In the genomic region with DNA sequence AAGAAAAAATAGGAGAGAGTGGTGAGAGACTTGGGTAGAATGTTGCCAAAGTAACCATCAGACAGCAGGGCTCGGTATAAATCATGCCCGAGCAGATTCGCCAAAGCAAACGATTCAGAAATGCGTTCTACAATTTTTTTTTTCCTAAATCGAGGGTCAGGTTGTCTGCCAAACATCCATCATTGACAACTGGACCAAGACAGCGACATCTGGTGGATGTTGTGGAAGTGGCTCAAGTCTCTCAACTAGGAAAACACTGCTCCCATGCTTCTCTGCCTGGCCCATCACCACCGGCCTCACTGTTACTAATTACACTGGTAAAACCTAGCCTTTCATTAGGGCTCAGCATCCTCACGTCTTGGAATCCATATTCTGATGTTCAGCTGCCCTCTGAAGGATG, we compare ENCODE assay signal across 9 mouse cellular contexts. TPM values are rescaled to one million over a fixed set of nuclear protein-coding genes. Genes with fewer than 3 reads are reported as not detected.
DNase-seq lines count a peak whose midpoint lies in the region; ATAC-seq and TF ChIP-seq lines count a peak whose summit lies in the region.
"Had no signal": no experiment of that assay in that cellular context is flagged by ENCODE, and none has a peak within 500 bp of the region (broad histone marks: within the 10 kb centered on the region; RNA-seq: fewer than 3 reads in every experiment).

No protein-coding gene starts in this region.

- H3K4me3 ChIP-seq in embryonic fibroblast, embryonic 13.5 days (ENCODE audit: insufficient read depth, low read length) = no peak overlapping the region
- no peak overlapping the region for H3K4me3 ChIP-seq in hindbrain, embryonic 13.5 days
- no peak overlapping the region for H3K4me3 ChIP-seq in limb, embryonic 11.5 days (ENCODE audit: low read depth, low read length)
- H3K4me3 ChIP-seq in neural tube, embryonic 14.5 days (ENCODE audit: low read depth, low read length) = 0 out of 2 replicates have a peak overlapping the region, but pooled peaks have one; percentile 9
- no peak overlapping the region for H3K4me3 ChIP-seq in thymus, adult 2 months (ENCODE audit: control insufficient read depth, insufficient read depth, low read length)

- H3K9ac ChIP-seq in hindbrain, embryonic 13.5 days = no peak overlapping the region
- H3K9ac ChIP-seq in limb, embryonic 11.5 days (ENCODE audit: low read length) = no peak overlapping the region
- no peak overlapping the region for H3K9ac ChIP-seq in neural tube, embryonic 14.5 days (replicated peaks; ENCODE audit: low read depth, low read length)

- 8% methylated on average over 9 of the region's 9 CpGs for WGBS in hindbrain, embryonic 13.5 days
- whole genome bisulfite sequencing in limb, embryonic 11.5 days = 7% methylated on average over 9 of the region's 9 CpGs
- WGBS in neural tube, embryonic 14.5 days = 2% methylated on average over 9 of the region's 9 CpGs
- WGBS in thymus, adult 2 months = 9% methylated on average over 9 of the region's 9 CpGs

- H3K27ac ChIP-seq in embryonic fibroblast, embryonic 13.5 days (ENCODE audit: insufficient read depth, low read length) = no peak overlapping the region
- H3K27ac ChIP-seq in hindbrain, embryonic 13.5 days = no peak overlapping the region
- H3K27ac ChIP-seq in limb, embryonic 11.5 days (replicated peaks; ENCODE audit: low read depth, low read length) = no peak overlapping the region
- no peak overlapping the region for H3K27ac ChIP-seq in neural tube, embryonic 14.5 days (ENCODE audit: low read depth, low read length)
- no peak overlapping the region for H3K27ac ChIP-seq in thymus, adult 2 months (ENCODE audit: control insufficient read depth, insufficient read depth, low read length)

- no peaks in the 10 kb centered on the region for H3K9me3 ChIP-seq in hindbrain, embryonic 13.5 days
- H3K9me3 ChIP-seq in limb, embryonic 11.5 days (ENCODE audit: control insufficient read depth, low read length) = no peaks in the 10 kb centered on the region
- H3K9me3 ChIP-seq in neural tube, embryonic 14.5 days (ENCODE audit: control insufficient read depth, low read length) = no peaks in the 10 kb centered on the region

- TF ChIP-seq CTCF in embryonic fibroblast, embryonic 13.5 days (IDR thresholded peaks at IDR 0.05; ENCODE audit: borderline replicate concordance, insufficient read depth, low read length) = peak; percentile 37; the same call in 1 of the 2 replicates
- TF ChIP-seq CTCF in thymus, adult 2 months (IDR thresholded peaks at IDR 0.05; ENCODE audit: borderline replicate concordance, control insufficient read depth, extremely low read depth, insufficient read depth, low read length, poor library complexity) = no peak

- no peak for TF ChIP-seq POLR2A in embryonic fibroblast, embryonic 13.5 days (IDR thresholded peaks at IDR 0.05; ENCODE audit: low read depth, low read length)
- no peak for TF ChIP-seq POLR2A in thymus, adult 2 months (IDR thresholded peaks at IDR 0.05; ENCODE audit: control insufficient read depth, extremely low read depth, insufficient read depth, low read length, poor library complexity)

- 0 out of 2 replicates have a peak, but pooled peaks cover 5% of the 10 kb centered on the region for H3K27me3 ChIP-seq in hindbrain, embryonic 13.5 days
- no peaks in the 10 kb centered on the region for H3K27me3 ChIP-seq in limb, embryonic 11.5 days (ENCODE audit: control insufficient read depth, insufficient read depth, low read length)
- no peaks in the 10 kb centered on the region for H3K27me3 ChIP-seq in neural tube, embryonic 14.5 days (ENCODE audit: control insufficient read depth, insufficient read depth, low read length)
- H3K27me3 ChIP-seq in thymus, adult 2 months (ENCODE audit: control insufficient read depth, insufficient read depth, low read length) = no peaks in the 10 kb centered on the region

- ATAC-seq in hindbrain, embryonic 13.5 days (ENCODE audit: low FRiP score) = no peak
- ATAC-seq in limb, embryonic 11.5 days (ENCODE audit: insufficient number of reproducible peaks, low FRiP score, low TSS enrichment, low read depth) = no peak
- no peak for ATAC-seq in neural tube, embryonic 14.5 days (ENCODE audit: low read depth)

- H3K4me2 ChIP-seq in hindbrain, embryonic 13.5 days = peak overlapping the region; percentile 24
- H3K4me2 ChIP-seq in limb, embryonic 11.5 days (ENCODE audit: low read depth, severe bottlenecking) = no peak overlapping the region
- peak overlapping the region; percentile 23; the same call in 1 of the 2 replicates for H3K4me2 ChIP-seq in neural tube, embryonic 14.5 days (ENCODE audit: low read depth, low read length)

- no peaks in the 10 kb centered on the region for H3K4me1 ChIP-seq in embryonic fibroblast, embryonic 13.5 days (ENCODE audit: control insufficient read depth, insufficient read depth, low read length)
- peaks cover 17% of the 10 kb centered on the region for H3K4me1 ChIP-seq in hindbrain, embryonic 13.5 days (replicated peaks)
- H3K4me1 ChIP-seq in limb, embryonic 11.5 days (ENCODE audit: control insufficient read depth, insufficient read depth, low read length) = peaks cover 5% of the 10 kb centered on the region; the same call in 1 of the 2 replicates
- H3K4me1 ChIP-seq in neural tube, embryonic 14.5 days (ENCODE audit: control insufficient read depth, insufficient read depth, low read length) = 0 out of 2 replicates have a peak, but pooled peaks cover 6% of the 10 kb centered on the region
- peaks cover 9% of the 10 kb centered on the region for H3K4me1 ChIP-seq in thymus, adult 2 months (replicated peaks; ENCODE audit: control insufficient read depth, insufficient read depth, low read length)

- no peaks in the 10 kb centered on the region for H3K36me3 ChIP-seq in hindbrain, embryonic 13.5 days
- no peaks in the 10 kb centered on the region for H3K36me3 ChIP-seq in limb, embryonic 11.5 days (ENCODE audit: control insufficient read depth, insufficient read depth, low read length)
- no peaks in the 10 kb centered on the region for H3K36me3 ChIP-seq in neural tube, embryonic 14.5 days (ENCODE audit: control insufficient read depth, insufficient read depth, low read length)
- no peaks in the 10 kb centered on the region for H3K36me3 ChIP-seq in thymus, adult 2 months (ENCODE audit: control insufficient read depth, insufficient read depth, low read length)

- peak; percentile 59 for DNase-seq in right cerebral cortex, adult 18-20 months
- no peak for DNase-seq in right cerebral cortex, postnatal 25 days
- DNase-seq in adrenal gland, postnatal 25 days = peak; percentile 32
- peak; percentile 65 for DNase-seq in limb, embryonic 11.5 days (ENCODE audit: low spot score)
- DNase-seq in thymus, adult 2 months = no peak

RNA-seq across cellular contexts. Expression of gene Dixdc1, which starts 4.3 kb away (rescaled TPM):
- total RNA-seq in adrenal gland, postnatal 25 days (2021) = 8.1 and 8.4 TPM in 2 replicates
- 10.9 and 11.1 TPM in 2 replicates for polyA plus RNA-seq in embryonic fibroblast, embryonic 13.5 days (2011; ENCODE audit: insufficient read length, low read depth, missing spikeins)
- polyA plus RNA-seq in hindbrain, embryonic 13.5 days (2015; fragmentation: Nextera tagmentation; extraction: Ambion mirVana) = 35.0 and 36.4 TPM in 2 replicates
- polyA plus RNA-seq in limb, embryonic 11.5 days (2014; fragmentation: Nextera tagmentation; extraction: Ambion mirVana) = 27.6 and 30.6 TPM in 2 replicates
- 39.2 and 41.4 TPM in 2 replicates for polyA plus RNA-seq in neural tube, embryonic 14.5 days (2014; fragmentation: Nextera tagmentation; extraction: Ambion mirVana)
- polyA plus RNA-seq in thymus, adult 2 months (2012; rRNA removed) = 0.37 and 0.77 TPM in 2 replicates
- total RNA-seq: neutrophil, adult 5-6 weeks had no signal

RNA-seq across cellular contexts. Expression of gene 2310030G06Rik, which starts 11.3 kb away (rescaled TPM):
- total RNA-seq in adrenal gland, postnatal 25 days (2021) = 3.0 and 6.0 TPM in 2 replicates
- polyA plus RNA-seq in embryonic fibroblast, embryonic 13.5 days (2011; ENCODE audit: insufficient read length, low read depth, missing spikeins) = 1.8 and 3.3 TPM in 2 replicates
- polyA plus RNA-seq in hindbrain, embryonic 13.5 days (2015; fragmentation: Nextera tagmentation; extraction: Ambion mirVana) = 1.1 and 1.9 TPM in 2 replicates
- polyA plus RNA-seq in limb, embryonic 11.5 days (2014; fragmentation: Nextera tagmentation; extraction: Ambion mirVana) = 1.7 and 2.8 TPM in 2 replicates
- 2.1 and 2.7 TPM in 2 replicates for polyA plus RNA-seq in neural tube, embryonic 14.5 days (2014; fragmentation: Nextera tagmentation; extraction: Ambion mirVana)
- 1.6 and 3.6 TPM in 2 replicates for polyA plus RNA-seq in thymus, adult 2 months (2012; rRNA removed)
- total RNA-seq: neutrophil, adult 5-6 weeks had no signal

RNA-seq across cellular contexts. Expression of gene Cryab, which starts 16.1 kb away (rescaled TPM):
- 21.0 and 21.2 TPM in 2 replicates for total RNA-seq in adrenal gland, postnatal 25 days (2021)
- 155 and 186 TPM in 2 replicates for polyA plus RNA-seq in embryonic fibroblast, embryonic 13.5 days (2011; ENCODE audit: insufficient read length, low read depth, missing spikeins)
- polyA plus RNA-seq in hindbrain, embryonic 13.5 days (2015; fragmentation: Nextera tagmentation; extraction: Ambion mirVana) = 10.7 and 11.3 TPM in 2 replicates
- 8.9 and 13.3 TPM in 2 replicates for polyA plus RNA-seq in limb, embryonic 11.5 days (2014; fragmentation: Nextera tagmentation; extraction: Ambion mirVana)
- polyA plus RNA-seq in neural tube, embryonic 14.5 days (2014; fragmentation: Nextera tagmentation; extraction: Ambion mirVana) = 3.4 and 14.5 TPM in 2 replicates
- 29.7 and 146 TPM in 2 replicates for polyA plus RNA-seq in thymus, adult 2 months (2012; rRNA removed)
- total RNA-seq: neutrophil, adult 5-6 weeks had no signal

RNA-seq across cellular contexts. Expression of gene Hspb2, which starts 17.2 kb away (rescaled TPM):
- total RNA-seq in adrenal gland, postnatal 25 days (2021) = 2.0 and 2.9 TPM in 2 replicates
- 1.6 and 3.8 TPM in 2 replicates for polyA plus RNA-seq in embryonic fibroblast, embryonic 13.5 days (2011; ENCODE audit: insufficient read length, low read depth, missing spikeins)
- polyA plus RNA-seq in hindbrain, embryonic 13.5 days (2015; fragmentation: Nextera tagmentation; extraction: Ambion mirVana) = 1.3 and 1.7 TPM in 2 replicates
- polyA plus RNA-seq in limb, embryonic 11.5 days (2014; fragmentation: Nextera tagmentation; extraction: Ambion mirVana) = 3.1 and 3.5 TPM in 2 replicates
- polyA plus RNA-seq in neural tube, embryonic 14.5 days (2014; fragmentation: Nextera tagmentation; extraction: Ambion mirVana) = 0.72 TPM in 1 of 2 replicates, not detected in the other
- polyA plus RNA-seq in thymus, adult 2 months (2012; rRNA removed) = 3.8 and 16.7 TPM in 2 replicates
- total RNA-seq: neutrophil, adult 5-6 weeks had no signal

RNA-seq across cellular contexts. Expression of gene Fdxacb1, which starts 33.0 kb away (rescaled TPM):
- 8.2 and 9.0 TPM in 2 replicates for total RNA-seq in adrenal gland, postnatal 25 days (2021)
- 7.2 and 9.3 TPM in 2 replicates for polyA plus RNA-seq in embryonic fibroblast, embryonic 13.5 days (2011; ENCODE audit: insufficient read length, low read depth, missing spikeins)
- polyA plus RNA-seq in hindbrain, embryonic 13.5 days (2015; fragmentation: Nextera tagmentation; extraction: Ambion mirVana) = 11.5 and 12.3 TPM in 2 replicates
- polyA plus RNA-seq in limb, embryonic 11.5 days (2014; fragmentation: Nextera tagmentation; extraction: Ambion mirVana) = 11.8 and 12.5 TPM in 2 replicates
- 11.2 and 11.5 TPM in 2 replicates for polyA plus RNA-seq in neural tube, embryonic 14.5 days (2014; fragmentation: Nextera tagmentation; extraction: Ambion mirVana)
- 4.5 and 4.7 TPM in 2 replicates for polyA plus RNA-seq in thymus, adult 2 months (2012; rRNA removed)

Comparison
In these comparisons a context has a peak if more than half of its experiments do, and no peak if none do; other contexts are left out.
1. DNase-seq: peak in right cerebral cortex, adult 18-20 months (single experiment), adrenal gland, postnatal 25 days (single experiment) and limb, embryonic 11.5 days (single experiment); none in right cerebral cortex, postnatal 25 days (single experiment) and thymus, adult 2 months (single experiment).